Mouse (Mus musculus): ENCODE results near the gene Sec16a. TPM values are rescaled to one million over a fixed set of nuclear protein-coding genes. Genes with fewer than 3 reads are reported as not detected.
"Not testable (repeated sequence)": the region's sequence is repeated elsewhere in the genome, so short reads cannot be mapped to it uniquely, and the experiment has no call there.

Sec16a gene
- total RNA-seq, 2 experiments from 2014 or later: 38.9 to 39.2 TPM

GRCm38 (mm10) chr2:26389154-26389690 is 55.8 kb downstream of the Sec16a start, which contains the start of the genes Entr1 and Pmpca:
TSS of gene Entr1 (minus strand) at chr2:26389316.
TSS of gene Pmpca (plus strand) at chr2:26389339.
- peak; percentile 87 to 88 for DNase-seq

- DNase-seq: no peak
These were observed 56.3 kb downstream of the Sec16a start for GRCm38 (mm10) chr2:26388682-26389153.

GRCm38 (mm10) chr2:26387713-26388112 is 57.3 kb downstream of the Sec16a start:
- DNase-seq: no peak

GRCm38 (mm10) chr2:26380871-26381270 is 64.1 kb downstream of the Sec16a start:
- not testable (repeated sequence) for DNase-seq

- DNase-seq: peak; percentile 87 to 89
These were observed 64.8 kb downstream of the Sec16a start, which contains the start of gene Snapc4 for GRCm38 (mm10) chr2:26380131-26380771. TSS of gene Snapc4 (minus strand) at chr2:26380653.

- DNase-seq: no peak
These were observed 72.6 kb downstream of the Sec16a start for GRCm38 (mm10) chr2:26372396-26372795.

- peak; percentile 69 to 82 for DNase-seq
These were observed 76.4 kb downstream of the Sec16a start for GRCm38 (mm10) chr2:26368572-26368971.

GRCm38 (mm10) chr2:26367911-26368310 is 77.1 kb downstream of the Sec16a start:
- DNase-seq: no peak

GRCm38 (mm10) chr2:26364738-26365465 is 80.1 kb downstream of the Sec16a start:
- DNase-seq: peak; percentile 87 to 89

GRCm38 (mm10) chr2:26363481-26363880 is 81.5 kb downstream of the Sec16a start:
- DNase-seq: no peak

GRCm38 (mm10) chr2:26362991-26363390 is 82.0 kb downstream of the Sec16a start:
- DNase-seq: no peak

- DNase-seq: peak; percentile 29 to 63
These were observed 84.2 kb downstream of the Sec16a start, which contains the start of gene Card9 for GRCm38 (mm10) chr2:26360772-26361171. TSS of gene Card9 (minus strand) at chr2:26360918.

GRCm38 (mm10) chr2:26359983-26360382 is 85.0 kb downstream of the Sec16a start:
- peak; percentile 57 to 67 for DNase-seq

Small RNA genes within 50 kb of the gene (microRNA-seq; reads per million reads assigned to microRNA genes)
- gene Mir6996: 0.81 to 1.1 reads per million in 2 experiments

Other genes starting within 250 kb of the Sec16a start
- not detected for gene Lhx3, start 236.9 kb downstream of the Sec16a start, total RNA-seq (2021)
- gene Qsox2, start 207.7 kb downstream of the Sec16a start, total RNA-seq (2021): 10 to 100 TPM; 13.8 TPM
- under 1 TPM; 0.05 to 0.13 TPM for gene Ccdc187, start 150.7 kb downstream of the Sec16a start, total RNA-seq (2021)
- 100 to 1,000 TPM; 175 to 238 TPM for gene Gpsm1, start 129.7 kb downstream of the Sec16a start, total RNA-seq (2021)
- 10 to 100 TPM; 24.5 to 25.3 TPM for gene Dnlz, start 93.1 kb downstream of the Sec16a start, total RNA-seq (2021)
- 1 to 10 TPM in 1 of 2 experiments, under 1 TPM in 1; 0.89 to 1.1 TPM for gene Card9, start 84.3 kb downstream of the Sec16a start, total RNA-seq (2021)
- 1 to 10 TPM; 5.8 to 5.9 TPM for gene Snapc4, start 64.6 kb downstream of the Sec16a start, total RNA-seq (2021)
- 10 to 100 TPM; 44.9 to 45.2 TPM for gene Entr1, start 55.9 kb downstream of the Sec16a start, total RNA-seq (2021)
- gene Pmpca, start 55.9 kb downstream of the Sec16a start, total RNA-seq (2021): 100 to 1,000 TPM; 152 to 153 TPM
- gene Inpp5e, start 36.0 kb downstream of the Sec16a start, total RNA-seq (2021): 10 to 100 TPM; 15.6 to 16.3 TPM
- 10 to 100 TPM; 29.8 to 30.5 TPM for gene Notch1, start 71.4 kb upstream of the Sec16a start, total RNA-seq (2021)
- gene Egfl7, start 134.8 kb upstream of the Sec16a start, total RNA-seq (2021): 10 to 100 TPM; 94.2 to 94.8 TPM
- gene Gm20532, start 141.4 kb upstream of the Sec16a start, total RNA-seq (2021): not detected
- 10 to 100 TPM; 53.9 to 88.6 TPM for gene Agpat2, start 159.2 kb upstream of the Sec16a start, total RNA-seq (2021)
- gene Fam69b, start 183.2 kb upstream of the Sec16a start, total RNA-seq (2021): 10 to 100 TPM; 22.0 to 22.2 TPM
- not detected for gene Lcn4, start 226.1 kb upstream of the Sec16a start, total RNA-seq (2021)

All from heart, adult 18-20 months (tissue).